8 mouse cellular contexts compared by ENCODE assay signal in genomic region chr4:48076693-48077471, GRCm38 (mm10). TPM values are rescaled to one million over a fixed set of nuclear protein-coding genes. Genes with fewer than 3 reads are reported as not detected.
DNase-seq lines count a peak whose midpoint lies in the region; ATAC-seq and TF ChIP-seq lines count a peak whose summit lies in the region.

No protein-coding gene starts in this region.

- no peak overlapping the region for H3K9ac ChIP-seq in midbrain, postnatal 0 days (replicated peaks; ENCODE audit: low read length, poor library complexity, severe bottlenecking)
- no peak overlapping the region for H3K9ac ChIP-seq in hindbrain, embryonic 13.5 days
- H3K9ac ChIP-seq in midbrain, embryonic 13.5 days (replicated peaks): no peak overlapping the region

- no peaks in the 10 kb centered on the region for H3K9me3 ChIP-seq in midbrain, postnatal 0 days (ENCODE audit: low read length)
- no peaks in the 10 kb centered on the region for H3K9me3 ChIP-seq in midbrain, embryonic 10.5 days (replicated peaks)
- H3K9me3 ChIP-seq in hindbrain, embryonic 13.5 days: no peaks in the 10 kb centered on the region
- no peaks in the 10 kb centered on the region for H3K9me3 ChIP-seq in midbrain, embryonic 13.5 days

- no peaks in the 10 kb centered on the region for H3K4me1 ChIP-seq in midbrain, postnatal 0 days (ENCODE audit: insufficient read depth, low read length)
- H3K4me1 ChIP-seq in midbrain, embryonic 10.5 days: peaks cover 35% of the 10 kb centered on the region
- H3K4me1 ChIP-seq in hindbrain, embryonic 13.5 days (replicated peaks): peaks cover 17% of the 10 kb centered on the region
- H3K4me1 ChIP-seq in midbrain, embryonic 13.5 days (replicated peaks): peaks cover 21% of the 10 kb centered on the region

- no peaks in the 10 kb centered on the region for H3K36me3 ChIP-seq in midbrain, postnatal 0 days (ENCODE audit: insufficient read depth, low read length)
- H3K36me3 ChIP-seq in midbrain, embryonic 10.5 days: peaks cover 7% of the 10 kb centered on the region
- no peaks in the 10 kb centered on the region for H3K36me3 ChIP-seq in hindbrain, embryonic 13.5 days
- no peaks in the 10 kb centered on the region for H3K36me3 ChIP-seq in midbrain, embryonic 13.5 days

- 79% methylated on average over 13 of the region's 13 CpGs for WGBS in midbrain, postnatal 0 days
- 91% methylated on average over 13 of the region's 13 CpGs for WGBS in midbrain, embryonic 10.5 days
- WGBS in hindbrain, embryonic 13.5 days: 79% methylated on average over 13 of the region's 13 CpGs
- 87% methylated on average over 13 of the region's 13 CpGs for WGBS in midbrain, embryonic 13.5 days

- no peak overlapping the region for H3K27ac ChIP-seq in midbrain, postnatal 0 days (ENCODE audit: low read depth, low read length)
- no peak overlapping the region for H3K27ac ChIP-seq in midbrain, embryonic 10.5 days (replicated peaks)
- H3K27ac ChIP-seq in hindbrain, embryonic 13.5 days: no peak overlapping the region
- no peak overlapping the region for H3K27ac ChIP-seq in midbrain, embryonic 13.5 days

- no peak overlapping the region for H3K4me3 ChIP-seq in midbrain, postnatal 0 days (ENCODE audit: low read depth, low read length)
- H3K4me3 ChIP-seq in midbrain, embryonic 10.5 days: no peak overlapping the region
- H3K4me3 ChIP-seq in hindbrain, embryonic 13.5 days: no peak overlapping the region
- no peak overlapping the region for H3K4me3 ChIP-seq in midbrain, embryonic 13.5 days (replicated peaks)

- no peak for ATAC-seq in midbrain, postnatal 0 days (ENCODE audit: low FRiP score)
- ATAC-seq in hindbrain, embryonic 13.5 days (ENCODE audit: low FRiP score): no peak
- ATAC-seq in midbrain, embryonic 13.5 days: no peak

- H3K4me2 ChIP-seq in midbrain, postnatal 0 days (ENCODE audit: low read depth, low read length, poor library complexity, severe bottlenecking): no peak overlapping the region
- no peak overlapping the region for H3K4me2 ChIP-seq in hindbrain, embryonic 13.5 days
- H3K4me2 ChIP-seq in midbrain, embryonic 13.5 days (replicated peaks): no peak overlapping the region

- DNase-seq in adrenal gland, adult (ENCODE audit: inconsistent age in 2 of 2, low spot score in 1 of 2): peak; percentile 50 to 79
- DNase-seq in adrenal gland, adult 18-20 months (ENCODE audit: low spot score in 2 of 2): no peak
- peak; percentile 26 for DNase-seq in midbrain, postnatal 0 days (ENCODE audit: low spot score)
- DNase-seq in midbrain, embryonic 10.5 days (ENCODE audit: low spot score): no peak
- peak; percentile 29 for DNase-seq in kidney, adult 9 months
- DNase-seq in lung, postnatal 4 days: peak; percentile 55 to 64

- H3K27me3 ChIP-seq in midbrain, postnatal 0 days (ENCODE audit: insufficient read depth, low read length): no peaks in the 10 kb centered on the region
- H3K27me3 ChIP-seq in midbrain, embryonic 10.5 days (ENCODE audit: low read depth, poor library complexity, severe bottlenecking): no peaks in the 10 kb centered on the region
- H3K27me3 ChIP-seq in hindbrain, embryonic 13.5 days: peaks cover 4% of the 10 kb centered on the region; the same call in 1 of the 2 replicates
- no peaks in the 10 kb centered on the region; the same call in 1 of the 2 replicates for H3K27me3 ChIP-seq in midbrain, embryonic 13.5 days

- no peak for TF ChIP-seq CTCF in midbrain, postnatal 0 days (IDR thresholded peaks at IDR 0.05)

RNA-seq across cellular contexts. Expression of gene Nr4a3, which starts 31.9 kb away (rescaled TPM):
- total RNA-seq in adrenal gland, adult 18-20 months (2021): 100 to 1,000 TPM in 1 of 2 experiments, 10 to 100 TPM in 1; 77.9 to 107 TPM
- 1.9 and 3.2 TPM in 2 replicates for total RNA-seq in midbrain, postnatal 0 days (2014; rRNA removed)
- 0.36 and 0.95 TPM in 2 replicates for polyA plus RNA-seq in midbrain, postnatal 0 days (2015; fragmentation: Nextera tagmentation; extraction: Ambion mirVana)
- 0.60 and 0.61 TPM in 2 replicates for polyA plus RNA-seq in midbrain, embryonic 10.5 days (2016; fragmentation: Nextera tagmentation; extraction: Ambion mirVana)
- polyA plus RNA-seq in hindbrain, embryonic 13.5 days (2015; fragmentation: Nextera tagmentation; extraction: Ambion mirVana): 1.8 and 2.4 TPM in 2 replicates
- polyA plus RNA-seq in midbrain, embryonic 13.5 days (2015; fragmentation: Nextera tagmentation; extraction: Ambion mirVana): 1.4 TPM in 2 replicates

RNA-seq across cellular contexts. Expression of gene Stx17, which starts 47.8 kb away (rescaled TPM):
- 10 to 100 TPM; 37.4 to 57.0 TPM for total RNA-seq in adrenal gland, adult 18-20 months (2021)
- total RNA-seq in midbrain, postnatal 0 days (2014; rRNA removed): 24.6 and 33.9 TPM in 2 replicates
- 26.8 and 27.8 TPM in 2 replicates for polyA plus RNA-seq in midbrain, postnatal 0 days (2015; fragmentation: Nextera tagmentation; extraction: Ambion mirVana)
- polyA plus RNA-seq in midbrain, embryonic 10.5 days (2016; fragmentation: Nextera tagmentation; extraction: Ambion mirVana): 21.6 and 27.1 TPM in 2 replicates
- polyA plus RNA-seq in hindbrain, embryonic 13.5 days (2015; fragmentation: Nextera tagmentation; extraction: Ambion mirVana): 23.3 and 23.9 TPM in 2 replicates
- 20.3 and 22.0 TPM in 2 replicates for polyA plus RNA-seq in midbrain, embryonic 13.5 days (2015; fragmentation: Nextera tagmentation; extraction: Ambion mirVana)

Comparison
In these comparisons a context has a peak if more than half of its experiments do, and no peak if none do; other contexts are left out.
1. DNase-seq: peak in adrenal gland, adult (2 of 2), midbrain, postnatal 0 days (single experiment), kidney, adult 9 months (single experiment) and lung, postnatal 4 days (2 of 2); none in adrenal gland, adult 18-20 months (0 of 2) and midbrain, embryonic 10.5 days (single experiment).